Comparison of ENCODE assay signal across 8 mouse cellular contexts in the genomic region with DNA sequence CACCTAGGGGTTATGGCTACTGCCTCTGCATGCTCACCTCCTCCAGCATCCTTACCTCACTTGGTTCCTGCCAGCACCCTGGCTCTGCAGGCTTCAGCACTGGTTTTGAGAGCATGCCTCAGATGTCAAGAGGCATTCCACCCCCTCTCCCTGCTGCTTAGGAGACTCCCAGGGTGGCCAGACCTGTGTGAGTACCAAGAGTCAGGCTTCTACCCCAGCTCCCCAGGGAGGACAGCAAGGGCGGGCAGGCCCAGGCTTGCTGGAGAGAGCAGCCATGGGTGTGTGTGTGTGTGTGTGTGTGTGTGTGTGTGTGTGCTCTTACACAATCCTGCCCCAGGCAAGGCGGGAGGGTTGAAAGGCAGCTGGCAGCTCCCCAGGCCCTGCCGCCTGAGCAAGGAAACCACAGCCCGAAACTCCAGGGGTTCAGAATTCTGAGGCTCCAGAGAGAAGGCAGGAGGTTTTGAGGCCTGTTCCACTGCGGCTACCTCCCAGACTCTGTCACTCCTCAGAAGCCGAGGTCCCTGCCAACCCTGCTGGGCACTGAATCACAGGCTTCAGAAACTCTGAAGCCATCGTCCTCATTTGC. TPM values are rescaled to one million over a fixed set of nuclear protein-coding genes. Genes with fewer than 3 reads are reported as not detected.
A peak's percentile ranks its signal among the peaks of the same experiment; 100 is the strongest.
DNase-seq lines count a peak whose midpoint lies in the region; ATAC-seq and TF ChIP-seq lines count a peak whose summit lies in the region.

No protein-coding gene starts in this region.

- no peak overlapping the region for H3K4me2 ChIP-seq in forebrain, embryonic 15.5 days (replicated peaks)
- no peak overlapping the region for H3K4me2 ChIP-seq in hindbrain, postnatal 0 days (ENCODE audit: low read depth, low read length)
- no peak overlapping the region for H3K4me2 ChIP-seq in lung, postnatal 0 days (replicated peaks; ENCODE audit: low read depth, low read length)

- no peak overlapping the region for H3K27ac ChIP-seq in forebrain, embryonic 15.5 days (replicated peaks)
- H3K27ac ChIP-seq in hindbrain, postnatal 0 days, result peak overlapping the region; percentile 43; the same call in 1 of the 2 replicates
- peak overlapping the region; percentile 78 for H3K27ac ChIP-seq in lung, postnatal 0 days (ENCODE audit: low read length)

- no peak for TF ChIP-seq CTCF in Patski (IDR thresholded peaks at IDR 0.05)
- TF ChIP-seq CTCF in hindbrain, postnatal 0 days (IDR thresholded peaks at IDR 0.05; ENCODE audit: low read depth), result no peak
- peak; percentile 8; the same call in 1 of the 2 replicates for TF ChIP-seq CTCF in lung, postnatal 0 days (IDR thresholded peaks at IDR 0.05)

- POLR2A ChIA-PET in Patski (lab: Charles Lee), result interaction anchor here (0.5 to 1.0 kb wide), 3 partner anchors 12 to 38 kb away, joined by 3 to 4 read pairs (median 3); no protein-coding TSS in a partner anchor

- ATAC-seq in Patski, result peak; percentile 36
- no peak for ATAC-seq in forebrain, embryonic 15.5 days (replicated peaks)
- no peak for ATAC-seq in hindbrain, postnatal 0 days
- peak; percentile 1 for ATAC-seq in lung, postnatal 0 days
- ATAC-seq in erythroid progenitor cell, adult 5-6 weeks (replicated peaks; ENCODE audit: low FRiP score, poor library complexity, severe bottlenecking), result no peak

- no peaks in the 10 kb centered on the region for H3K36me3 ChIP-seq in forebrain, embryonic 15.5 days
- H3K36me3 ChIP-seq in hindbrain, postnatal 0 days (ENCODE audit: insufficient read depth, low read length), result no peaks in the 10 kb centered on the region
- no peaks in the 10 kb centered on the region for H3K36me3 ChIP-seq in lung, postnatal 0 days (ENCODE audit: insufficient read depth, low read length)

- CTCF ChIA-PET in Patski (lab: Charles Lee), result interaction anchor here (1.5 to 13.4 kb wide), 2 partner anchors 14 to 88 kb away, joined by 3 to 307 read pairs; no protein-coding TSS in a partner anchor

- 45% methylated on average over 7 of the region's 7 CpGs for WGBS in forebrain, embryonic 15.5 days
- WGBS in hindbrain, postnatal 0 days, result 32% methylated on average over 7 of the region's 7 CpGs
- 39% methylated on average over 6 of the region's 7 CpGs for WGBS in lung, postnatal 0 days

- in situ Hi-C loops in Patski (cut with MboI; ENCODE audit: low pct_unique_long_range_greater_than_20kb), result no loop called here

- peak overlapping the region; percentile 18; the same call in 1 of the 2 replicates for H3K9ac ChIP-seq in forebrain, embryonic 15.5 days (replicated peaks)
- peak overlapping the region; percentile 6; the same call in 1 of the 2 replicates for H3K9ac ChIP-seq in hindbrain, postnatal 0 days (replicated peaks; ENCODE audit: low read length)
- no peak overlapping the region for H3K9ac ChIP-seq in lung, postnatal 0 days (replicated peaks; ENCODE audit: low read depth)

- TF ChIP-seq EP300 in lung, postnatal 0 days (IDR thresholded peaks at IDR 0.05), result peak; percentile 37; the same call in 1 of the 2 replicates

- H3K27me3 ChIP-seq in Patski, result no peaks in the 10 kb centered on the region
- H3K27me3 ChIP-seq in forebrain, embryonic 15.5 days, result no peaks in the 10 kb centered on the region
- H3K27me3 ChIP-seq in hindbrain, postnatal 0 days (ENCODE audit: insufficient read depth, low read length), result no peaks in the 10 kb centered on the region
- no peaks in the 10 kb centered on the region for H3K27me3 ChIP-seq in lung, postnatal 0 days (replicated peaks; ENCODE audit: insufficient read depth, low read length)

- no peak overlapping the region for H3K4me3 ChIP-seq in forebrain, embryonic 15.5 days
- no peak overlapping the region for H3K4me3 ChIP-seq in hindbrain, postnatal 0 days (ENCODE audit: low read length)
- H3K4me3 ChIP-seq in lung, postnatal 0 days (ENCODE audit: low read depth, low read length), result no peak overlapping the region

- peak; percentile 67 for DNase-seq in adrenal gland, adult 2 months
- DNase-seq in adrenal gland, postnatal 4 days (ENCODE audit: low spot score in 2 of 2), result no peak
- DNase-seq in Patski (ENCODE audit: low read depth, low spot score), result peak; percentile 63
- peak; percentile 45 for DNase-seq in hindbrain, postnatal 0 days (ENCODE audit: low spot score)
- peak; percentile 81 for DNase-seq in lung, postnatal 0 days (ENCODE audit: low spot score)
- peak; percentile 45 for DNase-seq in thymus, postnatal 25 days

- H3K4me1 ChIP-seq in forebrain, embryonic 15.5 days, result peaks cover 16% of the 10 kb centered on the region
- H3K4me1 ChIP-seq in hindbrain, postnatal 0 days (ENCODE audit: insufficient read depth, low read length), result peaks cover 4% of the 10 kb centered on the region; the same call in 1 of the 2 replicates
- H3K4me1 ChIP-seq in lung, postnatal 0 days (ENCODE audit: insufficient read depth, low read depth, low read length), result peaks cover 7% of the 10 kb centered on the region

- H3K9me3 ChIP-seq in forebrain, embryonic 15.5 days, result no peaks in the 10 kb centered on the region
- no peaks in the 10 kb centered on the region for H3K9me3 ChIP-seq in hindbrain, postnatal 0 days (ENCODE audit: low read length)
- no peaks in the 10 kb centered on the region for H3K9me3 ChIP-seq in lung, postnatal 0 days (ENCODE audit: low read length)

RNA-seq across cellular contexts. Expression of a gene that starts 4.1 kb away (rescaled TPM):
- total RNA-seq in adrenal gland, adult 2 months (2021), result 100 to 1,000 TPM; 538 to 582 TPM
- 728 and 947 TPM in 2 replicates for polyA plus RNA-seq in adrenal gland, adult 2 months (2012; rRNA removed)
- 1,000 to 10,000 TPM; 1,215 to 1,376 TPM for total RNA-seq in adrenal gland, postnatal 4 days (2021)
- 2,326 TPM for polyA plus RNA-seq in Patski (2021)
- polyA plus RNA-seq in forebrain, embryonic 15.5 days (2015; fragmentation: Nextera tagmentation; extraction: Ambion mirVana), result 2,368 and 2,448 TPM in 2 replicates
- 619 and 723 TPM in 2 replicates for total RNA-seq in hindbrain, postnatal 0 days (2014; rRNA removed)
- polyA plus RNA-seq in hindbrain, postnatal 0 days (2015; fragmentation: Nextera tagmentation; extraction: Ambion mirVana), result 1,399 and 1,474 TPM in 2 replicates
- 1,264 and 1,361 TPM in 2 replicates for polyA plus RNA-seq in lung, postnatal 0 days (2015; fragmentation: Nextera tagmentation; extraction: Ambion mirVana)
- 1,278 and 1,332 TPM in 2 replicates for total RNA-seq in erythroid progenitor cell, adult 5-6 weeks (2015; ENCODE audit: low replicate concordance)
- total RNA-seq in erythroid progenitor cell, adult 5-6 weeks (2017; ENCODE audit: low replicate concordance), result 1,012 and 1,167 TPM in 2 replicates

Comparison
In these comparisons a context has a peak if more than half of its experiments do, and no peak if none do; other contexts are left out.
1. DNase-seq: peak in adrenal gland, adult 2 months (single experiment), Patski (single experiment), hindbrain, postnatal 0 days (single experiment), lung, postnatal 0 days (single experiment) and thymus, postnatal 25 days (single experiment); none in adrenal gland, postnatal 4 days (0 of 2).
2. ATAC-seq: peak in Patski (single experiment) and lung, postnatal 0 days (single experiment); none in forebrain, embryonic 15.5 days (single experiment), hindbrain, postnatal 0 days (single experiment) and erythroid progenitor cell, adult 5-6 weeks (single experiment).